Mouse (Mus musculus) erythroblast, embryonic 14.5 days (primary cell): ENCODE measurements around the gene Grtp1.

Source experiments
- GATA1 ChIP-seq: IDR thresholded peaks from 2 replicates; pipeline ENCODE4 v1.6.1; 2012; ENCODE audit warnings: low read length, inconsistent platforms, mixed read lengths
- TAL1 ChIP-seq: IDR thresholded peaks from 3 replicates; pipeline ENCODE4 v1.6.1; 2012; ENCODE audit warnings: low read length, inconsistent platforms, mixed read lengths

DNA sequence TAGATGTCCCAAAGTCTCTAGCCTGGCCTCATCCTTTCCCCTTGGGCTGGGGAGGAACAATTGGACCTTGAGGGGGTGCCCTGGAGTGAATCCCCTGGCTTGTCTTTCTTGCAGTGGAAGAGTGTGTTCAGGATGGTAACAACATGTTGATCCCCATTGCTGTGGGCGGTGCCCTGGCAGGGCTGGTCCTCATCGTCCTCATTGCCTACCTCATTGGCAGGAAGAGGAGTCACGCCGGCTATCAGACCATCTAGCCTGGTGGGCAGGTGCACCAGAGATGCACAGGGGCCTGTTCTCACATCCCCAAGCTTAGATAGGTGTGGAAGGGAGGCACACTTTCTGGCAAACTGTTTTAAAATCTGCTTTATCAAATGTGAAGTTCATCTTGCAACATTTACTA, 26.1 kb downstream of the Grtp1 start:
- no peak for TF ChIP-seq GATA1
- TF ChIP-seq TAL1 = no peak
